Mouse (Mus musculus): ENCODE data around the gene Prkch. TPM values are rescaled to one million over a fixed set of nuclear protein-coding genes. Genes with fewer than 3 reads are reported as not detected.

The Prkch gene
- total RNA-seq, 2 experiments from 2014 or later = 25.1 to 27.2 TPM

DNA sequence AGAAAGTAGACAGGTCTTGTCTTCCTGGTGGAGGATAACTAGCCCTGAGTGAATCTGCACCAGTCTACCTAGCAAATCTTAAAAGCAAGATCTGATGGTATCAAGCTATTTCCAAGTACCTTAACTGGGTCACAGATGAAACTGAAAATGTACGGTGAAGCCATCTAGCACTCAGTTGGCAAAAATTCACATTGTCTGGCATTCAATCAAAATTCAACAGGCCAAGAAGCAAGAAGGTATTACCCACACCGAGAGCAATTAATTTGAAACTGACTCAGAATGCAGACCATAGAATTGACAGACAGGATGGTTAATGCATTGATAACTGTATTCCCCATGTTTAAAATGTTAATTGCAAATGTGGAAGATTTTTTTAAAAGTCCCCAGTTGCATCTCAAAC, 82.1 kb downstream of the Prkch start:
- intact Hi-C loops (cut with DNase I) = no loop called here
- DNase-seq = no peak

DNA sequence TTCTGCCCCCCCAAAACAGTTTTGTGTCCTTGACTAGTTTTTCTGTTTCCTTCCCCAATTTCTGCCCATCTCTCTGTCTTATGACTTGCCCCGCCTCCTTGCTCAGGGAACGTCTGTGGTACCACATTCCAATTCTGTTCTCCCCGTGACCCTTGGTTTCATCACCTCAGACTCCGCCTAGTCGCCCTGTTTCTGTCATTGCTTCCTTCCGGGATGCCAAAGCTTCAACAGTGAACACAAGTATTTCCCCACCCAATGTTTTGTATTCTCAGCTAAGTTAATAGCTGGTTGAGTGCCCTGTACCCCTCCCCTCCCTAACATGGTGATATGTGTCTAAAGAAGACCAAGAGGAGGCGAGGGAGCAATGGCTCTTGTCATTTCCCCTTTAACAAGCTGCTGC, 83.0 kb downstream of the Prkch start:
- intact Hi-C loops (cut with DNase I) = no loop called here
- no peak for DNase-seq

- no peak for DNase-seq
- intact Hi-C loops (cut with DNase I) = loop anchor here (5.0 kb wide), 2 partner anchors 33 to 83 kb away; no protein-coding TSS in a partner anchor
These were observed 86.1 kb downstream of the Prkch start for GRCm38 (mm10) chr12:73670739-73671138.

DNA sequence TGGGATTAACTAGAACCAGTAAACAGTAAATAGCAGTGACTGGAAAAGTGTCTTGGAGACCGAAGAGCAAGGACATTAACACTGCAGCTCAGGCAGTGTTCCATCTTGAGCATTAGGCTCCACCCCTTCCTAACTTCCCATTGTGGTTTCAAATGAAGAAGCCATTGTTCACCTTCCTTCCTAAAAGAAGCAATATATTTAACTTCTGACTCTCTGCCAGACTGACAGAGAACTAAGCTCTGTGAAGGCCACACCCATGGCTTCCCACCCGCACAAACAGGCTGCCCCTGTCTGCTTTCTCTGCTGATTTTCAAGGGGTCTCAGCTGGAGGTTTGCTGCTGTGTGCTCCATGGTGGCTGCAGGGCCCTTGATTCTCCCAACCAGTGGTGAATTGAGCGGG, 86.9 kb downstream of the Prkch start:
- intact Hi-C loops (cut with DNase I) = loop anchor here (5.0 kb wide), 2 partner anchors 34 to 84 kb away; no protein-coding TSS in a partner anchor
- DNase-seq = peak in 1 of 2 experiments; percentile 17

GRCm38 (mm10) chr12:73672007-73672406, 87.4 kb downstream of the Prkch start:
- intact Hi-C loops (cut with DNase I) = loop anchor here (5.0 kb wide), 2 partner anchors 35 to 85 kb away; no protein-coding TSS in a partner anchor
- DNase-seq = no peak

DNA sequence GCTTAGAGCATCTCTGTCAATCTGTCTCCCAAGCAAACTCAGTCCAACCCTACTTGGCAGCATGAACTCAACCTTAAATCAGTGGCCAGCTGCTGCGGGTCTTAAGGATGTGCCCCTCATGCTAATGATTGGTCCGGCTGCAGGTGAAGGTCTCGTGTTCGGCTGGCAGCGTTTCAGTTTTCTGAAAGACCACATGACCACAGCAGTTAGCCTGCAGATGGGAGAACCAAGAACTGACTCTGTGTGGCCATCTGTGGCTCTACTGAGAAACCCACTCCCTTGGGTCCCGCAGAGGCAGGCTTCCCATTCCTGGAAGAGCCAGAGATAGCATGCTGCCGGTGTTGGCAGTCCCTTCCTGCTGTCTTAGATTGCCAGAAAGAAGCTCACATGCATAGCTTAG, 89.2 kb downstream of the Prkch start:
- no peak for DNase-seq

GRCm38 (mm10) chr12:73675212-73675611, 90.6 kb downstream of the Prkch start:
- DNase-seq = no peak
- intact Hi-C loops (cut with DNase I) = no loop called here

More for the DNA sequence above, 89.2 kb downstream of the Prkch start:
- intact Hi-C loops (cut with DNase I) = loop anchor here (5.0 kb wide), 2 partner anchors 36 to 86 kb away; no protein-coding TSS in a partner anchor

DNA sequence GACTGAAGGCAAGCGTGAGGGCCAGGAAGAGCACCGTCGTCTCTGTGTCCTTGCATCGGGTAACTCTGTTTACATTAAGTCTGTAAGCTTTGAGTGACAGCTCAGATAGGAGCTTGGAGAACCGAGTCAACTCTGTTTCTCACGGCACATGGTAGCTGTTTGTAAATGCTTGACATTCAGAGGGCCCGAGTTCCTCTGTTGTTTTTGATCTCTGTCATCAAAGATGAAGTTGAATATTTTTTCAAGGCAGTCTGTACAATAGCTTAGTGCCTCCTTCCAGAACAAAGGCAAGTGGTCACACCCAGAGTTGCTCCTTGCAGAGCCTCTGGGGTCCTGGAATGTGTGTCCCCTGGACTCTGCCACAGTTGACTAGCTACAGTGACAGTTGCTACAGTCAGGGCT, 94.8 kb downstream of the Prkch start:
- intact Hi-C loops (cut with DNase I) = no loop called here
- no peak for DNase-seq

GRCm38 (mm10) chr12:73682921-73683346, 98.3 kb downstream of the Prkch start:
- intact Hi-C loops (cut with DNase I) = loop anchor here (5.0 kb wide), 1 partner anchor 51 kb away; no protein-coding TSS in a partner anchor
- DNase-seq = no peak

GRCm38 (mm10) chr12:73685875-73686274, 101.3 kb downstream of the Prkch start:
- intact Hi-C loops (cut with DNase I) = no loop called here
- DNase-seq = no peak

DNA sequence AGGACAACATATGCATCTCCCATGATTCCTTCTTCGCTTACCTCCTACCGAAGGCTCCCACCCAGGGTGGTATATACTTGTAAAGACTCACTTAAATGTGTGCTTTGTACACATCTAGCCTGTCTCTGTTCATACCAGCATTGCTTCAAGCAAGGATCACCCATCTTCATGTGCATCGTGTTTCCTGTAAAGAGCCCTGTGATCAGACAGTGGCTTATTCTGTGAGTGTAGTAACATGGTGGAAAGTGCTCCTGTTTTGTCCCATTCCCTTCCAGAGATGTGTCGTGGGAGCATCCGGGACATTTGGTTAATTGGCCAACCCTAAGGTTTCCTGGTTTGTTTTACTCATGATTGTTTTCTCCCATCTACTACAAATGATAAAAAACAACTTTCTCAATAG, 101.9 kb downstream of the Prkch start:
- no peak for DNase-seq

GRCm38 (mm10) chr12:73687077-73688035, 102.8 kb downstream of the Prkch start:
- peak; percentile 70 to 82 for DNase-seq
- intact Hi-C loops (cut with DNase I) = no loop called here

More for the DNA sequence above, 101.9 kb downstream of the Prkch start:
- intact Hi-C loops (cut with DNase I) = no loop called here

GRCm38 (mm10) chr12:73692321-73692720, 107.7 kb downstream of the Prkch start:
- intact Hi-C loops (cut with DNase I) = loop anchor here (2.0 kb wide), 1 partner anchor 108 kb away; the partner anchor contains the start of gene Prkch
- DNase-seq = no peak

DNA sequence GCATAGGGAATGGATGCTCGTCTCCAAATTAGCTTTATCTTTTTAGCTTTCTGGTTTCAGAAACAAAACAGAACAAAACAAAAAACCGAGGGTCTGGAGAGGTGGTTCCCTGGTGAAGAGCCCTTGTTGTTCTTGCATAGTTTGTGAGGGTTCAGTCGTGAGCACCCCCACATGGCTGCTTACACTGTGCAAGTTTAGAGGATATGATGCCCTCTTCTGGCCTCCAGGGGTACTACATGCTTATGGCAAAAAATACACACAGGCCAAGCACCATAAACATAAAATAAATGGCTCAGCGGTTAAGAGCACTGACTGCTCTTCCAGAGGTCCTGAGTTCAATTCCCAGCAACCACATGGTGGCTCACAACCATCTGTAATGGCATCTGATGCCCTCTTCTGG, 108.8 kb downstream of the Prkch start:
- DNase-seq = peak; percentile 61 to 74
- intact Hi-C loops (cut with DNase I) = loop anchor here (2.0 kb wide), 1 partner anchor 109 kb away; the partner anchor contains the start of gene Prkch

- intact Hi-C loops (cut with DNase I) = no loop called here
- no peak for DNase-seq
These were observed 110.1 kb downstream of the Prkch start for GRCm38 (mm10) chr12:73694690-73695089.

DNA sequence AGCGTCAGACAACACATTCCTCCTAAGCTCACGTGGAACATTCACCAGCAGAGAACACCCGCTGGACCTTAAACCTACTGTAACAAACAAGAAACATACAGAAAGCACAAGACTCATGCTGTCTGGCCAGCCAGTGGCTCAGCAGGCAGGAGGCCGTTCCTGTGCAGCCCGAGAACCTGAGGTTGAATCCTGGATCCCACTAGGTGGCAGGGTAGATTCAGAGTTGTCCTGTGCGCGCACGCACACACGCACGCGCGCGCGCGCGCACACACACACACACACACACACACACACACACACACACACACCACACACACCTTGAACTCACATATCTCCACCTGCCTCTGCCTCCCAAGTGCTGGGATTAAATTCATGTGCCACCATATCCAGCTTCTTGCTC, 110.5 kb downstream of the Prkch start:
- intact Hi-C loops (cut with DNase I) = no loop called here

GRCm38 (mm10) chr12:73696084-73696483, 111.5 kb downstream of the Prkch start:
- DNase-seq = no peak
- intact Hi-C loops (cut with DNase I) = no loop called here

More for the DNA sequence above, 110.5 kb downstream of the Prkch start:
- DNase-seq = no peak

DNA sequence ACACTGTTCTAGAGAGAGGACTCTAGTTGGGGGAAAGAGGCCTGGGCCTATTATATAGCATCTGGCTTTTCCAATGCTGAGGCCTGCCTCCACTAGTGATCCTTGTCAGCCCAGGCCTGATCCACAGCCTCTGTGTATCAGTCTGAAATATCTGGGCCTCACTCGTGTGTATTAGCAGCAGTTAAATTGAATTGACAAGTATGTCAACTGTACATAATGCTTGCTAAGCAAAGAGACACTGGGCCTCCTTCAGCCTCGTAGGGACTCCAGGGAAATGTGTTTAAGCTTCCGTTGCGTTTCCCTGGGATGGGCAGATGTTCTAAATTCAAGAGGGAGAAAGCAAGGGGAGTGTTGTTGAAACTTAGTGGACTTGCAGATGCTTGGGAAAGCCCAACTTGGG, 112.3 kb downstream of the Prkch start:
- intact Hi-C loops (cut with DNase I) = no loop called here
- DNase-seq = no peak

DNA sequence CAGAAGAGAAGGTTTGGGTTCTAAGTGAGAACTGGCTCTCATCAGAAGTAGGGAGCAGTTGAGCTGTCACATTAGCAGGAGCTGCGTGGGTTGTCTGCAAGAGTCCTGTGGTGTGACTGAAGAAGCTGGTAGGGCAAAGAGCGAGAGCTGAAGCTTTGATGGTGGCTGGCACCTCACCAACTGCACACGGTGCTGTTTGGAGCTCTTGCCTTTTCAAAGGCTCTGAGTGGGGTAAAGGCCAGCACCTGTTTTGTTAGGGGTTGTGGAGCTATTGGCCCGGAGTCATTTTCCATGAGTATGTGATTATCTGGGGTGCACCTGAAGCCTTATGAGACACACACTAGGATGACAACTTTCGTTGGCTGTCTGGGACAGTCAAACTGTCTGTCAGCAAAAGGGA, 113.8 kb downstream of the Prkch start:
- intact Hi-C loops (cut with DNase I) = no loop called here
- DNase-seq = no peak

- intact Hi-C loops (cut with DNase I) = no loop called here
- DNase-seq = no peak
These were observed 114.2 kb downstream of the Prkch start for GRCm38 (mm10) chr12:73698841-73699240.

- no peak for DNase-seq
- intact Hi-C loops (cut with DNase I) = no loop called here
These were observed 115.0 kb downstream of the Prkch start for GRCm38 (mm10) chr12:73699471-73700186.
